Mouse (Mus musculus) lung, embryonic 14.5 days (tissue): ENCODE measurements around the gene Spata7. TPM values are rescaled to one million over a fixed set of nuclear protein-coding genes. Genes with fewer than 3 reads are reported as not detected.

Source experiments
- ATAC-seq: fragments of 200-750 bp; cut with Nextera tagmentation; 2 replicates; pipeline ENCODE4 v1.8.0; 2017; ENCODE audit warnings: mild to moderate bottlenecking, moderate TSS enrichment, moderate library complexity; ENCODE audit not compliant: insufficient read depth
- DNase-seq: peaks from one replicate; pipeline ENCODE4 v3.0.0-alpha.2; 2015
- H3K27ac ChIP-seq: fragments of 300-500 bp; sonication (generic); 2 replicates; pipeline ENCODE4 v1.5.1; 2014; ENCODE audit warnings: low read depth, mild to moderate bottlenecking, moderate library complexity
- H3K27me3 ChIP-seq: fragments of 300-500 bp; sonication (generic); 2 replicates; pipeline ENCODE4 v1.6.1; 2014; ENCODE audit warnings: low read length, control low read depth; ENCODE audit not compliant: insufficient read depth
- H3K36me3 ChIP-seq: fragments of 300-500 bp; sonication (generic); 2 replicates; pipeline ENCODE4 v1.6.1; 2014; ENCODE audit warnings: control low read depth; ENCODE audit not compliant: insufficient read depth
- H3K4me1 ChIP-seq: fragments of 300-500 bp; sonication (generic); 2 replicates; pipeline ENCODE4 v1.6.1; 2014; ENCODE audit warnings: antibody characterized with exemption, control low read depth; ENCODE audit not compliant: insufficient read depth
- H3K4me2 ChIP-seq: fragments of 300-500 bp; sonication (generic); 2 replicates; pipeline ENCODE4 v1.6.1; 2014; ENCODE audit warnings: mild to moderate bottlenecking
- H3K4me3 ChIP-seq: fragments of 300-500 bp; sonication (generic); 2 replicates; pipeline ENCODE4 v1.5.1; 2014; ENCODE audit warnings: low read depth, low read length
- H3K9ac ChIP-seq: fragments of 300-500 bp; sonication (generic); 2 replicates; pipeline ENCODE4 v1.6.1; 2014
- H3K9me3 ChIP-seq: fragments of 300-500 bp; sonication (generic); 2 replicates; pipeline ENCODE4 v1.6.1; 2016; ENCODE audit warnings: low read depth, low read length, control low read depth
- CTCF ChIP-seq: IDR thresholded peaks from 2 replicates; pipeline ENCODE4 v1.5.1; 2016; ENCODE audit warnings: antibody characterized with exemption, low read depth
- WGBS: fragments of 180-500 bp; shearing (Covaris S2); extraction: QIAGEN DNeasy Blood & Tissue Kit; methylation state at CpG from one replicate; pipeline ENCODE4 v1.1.7; 2014; 5-methylcytosine and 5-hydroxymethylcytosine counted together
- polyA plus RNA-seq: library from polyadenylated mRNA; unstranded; fragments of >200 nt; fragmentation: Nextera tagmentation; extraction: Ambion mirVana; gene quantifications from 2 replicates; pipeline ENCODE4 v1.2.1, GENCODE M21; 2014

Gene Spata7
- polyA plus RNA-seq, 1 experiment from 2014 or later: 18.5 TPM

DNA sequence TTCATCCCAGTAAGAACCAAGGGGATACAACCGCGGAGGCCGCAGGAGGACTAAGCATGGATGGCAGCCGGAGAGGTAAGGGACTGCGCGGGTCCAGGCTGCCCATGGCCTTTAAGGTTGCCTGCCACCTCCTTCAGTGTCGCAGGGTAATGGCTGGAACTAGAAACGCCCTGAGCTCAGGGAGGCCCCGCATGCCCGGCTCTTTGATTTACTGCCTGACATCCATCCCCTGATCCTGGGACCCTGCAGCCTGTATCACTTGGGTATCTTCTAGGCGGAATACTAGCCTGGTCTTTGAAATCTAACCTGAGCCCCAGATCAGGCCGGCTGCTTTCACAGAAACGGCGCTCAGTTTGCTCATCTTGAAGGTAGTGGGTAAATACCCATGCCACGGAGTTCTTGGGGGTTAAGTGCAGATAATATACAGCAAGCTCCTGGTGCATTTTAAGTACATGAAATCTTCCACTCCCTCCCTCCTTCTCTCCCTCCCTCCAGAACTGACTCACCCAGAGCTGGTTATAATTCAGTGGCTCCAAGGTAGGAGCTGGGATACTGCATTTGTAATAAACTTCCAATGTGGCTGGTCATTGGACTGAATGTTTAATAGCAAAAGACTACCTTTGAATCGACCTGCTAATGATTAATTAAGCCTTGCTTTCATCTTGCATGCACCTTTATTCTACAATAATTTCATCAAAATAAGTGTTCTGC is 458 bp downstream of the Spata7 start:
- ATAC-seq: peak; percentile 86
- TF ChIP-seq CTCF: no peak
- H3K27ac ChIP-seq: 0 out of 2 replicates have a peak overlapping the region, but pooled peaks have one; percentile 33

GRCm38 (mm10) chr12:98644852-98645251 is 16.9 kb downstream of the Spata7 start:
- no peaks in the 10 kb centered on the region for H3K4me1 ChIP-seq
- H3K4me2 ChIP-seq: no peak overlapping the region

More for the DNA sequence above, 458 bp downstream of the Spata7 start:
- Histone ChIP-seq H3K9me3 (no peaks in the 10 kb centered on the region), H3K27me3 (no peaks in the 10 kb centered on the region), H3K4me1 (no peaks in the 10 kb centered on the region), H3K4me2 (peak overlapping the region; percentile 74), H3K4me3 (peak overlapping the region; percentile 76), H3K9ac (peak overlapping the region; percentile 71), H3K36me3 (no peaks in the 10 kb centered on the region)
- under 1% methylated on average over 16 of the region's 16 CpGs for WGBS
- DNase-seq: no peak

GRCm38 (mm10) chr12:98656873-98657272 is 28.9 kb downstream of the Spata7 start:
- no peaks in the 10 kb centered on the region for H3K27me3 ChIP-seq
- no peak for DNase-seq

More at GRCm38 (mm10) chr12:98644852-98645251, 16.9 kb downstream of the Spata7 start:
- Histone ChIP-seq H3K4me3 (no peak overlapping the region), H3K27ac (no peak overlapping the region), H3K36me3 (no peaks in the 10 kb centered on the region), H3K27me3 (no peaks in the 10 kb centered on the region), H3K9ac (no peak overlapping the region), H3K9me3 (no peaks in the 10 kb centered on the region)
- no peak for TF ChIP-seq CTCF
- DNase-seq (peak; percentile 27), ATAC-seq (no peak)

GRCm38 (mm10) chr12:98662617-98663016 is 34.7 kb downstream of the Spata7 start:
- H3K4me1 ChIP-seq: no peaks in the 10 kb centered on the region
- TF ChIP-seq CTCF: no peak
- no peak overlapping the region for H3K9ac ChIP-seq
- DNase-seq (no peak), ATAC-seq (no peak)
- 87% methylated on average over 7 of the region's 7 CpGs for WGBS
- no peak overlapping the region for H3K27ac ChIP-seq
- peaks cover 27% of the 10 kb centered on the region for H3K36me3 ChIP-seq
- H3K27me3 ChIP-seq: no peaks in the 10 kb centered on the region
- no peaks in the 10 kb centered on the region for H3K9me3 ChIP-seq
- H3K4me3 ChIP-seq: no peak overlapping the region
- H3K4me2 ChIP-seq: no peak overlapping the region

More at GRCm38 (mm10) chr12:98656873-98657272, 28.9 kb downstream of the Spata7 start:
- WGBS: 58% methylated on average over 2 of the region's 2 CpGs
- no peak for ATAC-seq
- no peak overlapping the region for H3K4me2 ChIP-seq
- no peak overlapping the region for H3K27ac ChIP-seq
- no peak for TF ChIP-seq CTCF
- peaks cover 12% of the 10 kb centered on the region for H3K36me3 ChIP-seq
- no peak overlapping the region for H3K9ac ChIP-seq
- no peaks in the 10 kb centered on the region for H3K9me3 ChIP-seq
- no peak overlapping the region for H3K4me3 ChIP-seq
- H3K4me1 ChIP-seq: no peaks in the 10 kb centered on the region

DNA sequence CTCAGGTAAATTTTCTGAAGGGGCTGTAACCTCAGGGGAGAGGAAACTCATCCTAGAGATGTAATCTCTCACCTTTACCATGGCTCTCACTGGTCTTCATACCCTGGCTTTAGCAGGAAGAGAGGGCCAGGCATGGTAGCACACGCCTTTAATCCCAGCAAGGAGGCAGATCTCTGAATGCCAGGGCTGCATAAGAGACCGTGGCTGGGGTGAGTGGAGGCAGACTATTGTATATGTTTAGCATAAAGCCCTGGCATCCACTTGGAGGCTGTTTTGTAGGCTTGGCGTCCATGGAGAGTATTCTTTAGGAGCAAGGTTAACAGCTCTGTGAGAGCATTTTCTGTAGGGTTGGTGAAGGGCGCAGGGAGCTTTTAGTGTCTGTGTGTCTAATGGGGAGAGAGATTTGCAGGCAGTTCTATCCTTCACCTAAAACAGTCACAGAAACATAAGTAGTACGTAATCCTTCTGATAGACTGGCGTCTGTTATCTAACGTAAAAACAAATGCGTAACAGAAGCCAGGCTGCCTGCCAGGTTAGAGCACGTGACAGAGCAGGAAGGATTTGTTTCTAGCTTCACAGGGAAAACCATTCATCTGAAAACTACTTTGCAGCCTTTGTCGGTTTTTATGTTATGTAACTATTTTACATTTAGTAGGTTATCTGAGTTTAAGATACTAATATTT is 40.3 kb downstream of the Spata7 start:
- no peak overlapping the region for H3K4me2 ChIP-seq
- 38% methylated on average over 10 of the region's 10 CpGs for WGBS
- TF ChIP-seq CTCF: no peak
- no peak overlapping the region for H3K9ac ChIP-seq
- H3K36me3 ChIP-seq: peaks cover 5% of the 10 kb centered on the region; the same call in 1 of the 2 replicates
- 0 out of 2 replicates have a peak, but pooled peaks cover 4% of the 10 kb centered on the region for H3K4me1 ChIP-seq
- peak; percentile 72 for ATAC-seq
- DNase-seq: peak; percentile 78
- no peaks in the 10 kb centered on the region for H3K27me3 ChIP-seq
- H3K4me3 ChIP-seq: no peak overlapping the region
- H3K9me3 ChIP-seq: no peaks in the 10 kb centered on the region
- 0 out of 2 replicates have a peak overlapping the region, but pooled peaks have one; percentile 30 for H3K27ac ChIP-seq

GRCm38 (mm10) chr12:98669086-98669485 is 41.1 kb downstream of the Spata7 start:
- WGBS: 74% methylated on average over 10 of the region's 10 CpGs
- no peak overlapping the region for H3K9ac ChIP-seq
- no peak for DNase-seq
- no peak overlapping the region for H3K4me2 ChIP-seq
- no peak overlapping the region for H3K4me3 ChIP-seq
- TF ChIP-seq CTCF: no peak
- no peaks in the 10 kb centered on the region for H3K9me3 ChIP-seq
- H3K36me3 ChIP-seq: peaks cover 7% of the 10 kb centered on the region; the same call in 1 of the 2 replicates
- H3K27me3 ChIP-seq: no peaks in the 10 kb centered on the region
- H3K27ac ChIP-seq: no peak overlapping the region; the same call in 1 of the 2 replicates
- H3K4me1 ChIP-seq: 0 out of 2 replicates have a peak, but pooled peaks cover 4% of the 10 kb centered on the region
- ATAC-seq: no peak

DNA sequence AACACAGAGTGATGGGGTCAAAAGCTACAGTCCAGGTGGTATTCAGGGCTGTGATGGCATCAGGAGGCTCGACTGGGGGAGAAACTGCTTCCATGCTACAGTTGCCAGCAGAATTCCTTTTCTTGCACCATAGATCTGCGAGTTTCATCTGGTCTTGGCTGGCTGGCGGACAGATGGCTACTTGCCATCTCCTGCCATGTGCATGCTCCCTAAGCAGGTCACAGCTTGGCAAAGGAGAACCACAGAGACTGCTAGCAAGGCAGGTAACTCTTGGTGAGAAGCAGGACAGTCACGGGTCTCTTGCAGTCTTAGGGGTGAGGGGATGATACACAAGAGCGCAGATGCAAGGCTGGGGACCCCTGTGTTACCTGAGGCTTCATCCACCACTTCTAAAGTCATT is 41.9 kb downstream of the Spata7 start:
- Histone ChIP-seq H3K27me3 (no peaks in the 10 kb centered on the region), H3K36me3 (peaks cover 7% of the 10 kb centered on the region; the same call in 1 of the 2 replicates), H3K4me3 (no peak overlapping the region), H3K4me1 (0 out of 2 replicates have a peak, but pooled peaks cover 4% of the 10 kb centered on the region), H3K9ac (no peak overlapping the region), H3K4me2 (no peak overlapping the region), H3K27ac (no peak overlapping the region), H3K9me3 (no peaks in the 10 kb centered on the region)
- ATAC-seq: no peak
- DNase-seq: no peak
- WGBS: 78% methylated on average over 5 of the region's 5 CpGs
- TF ChIP-seq CTCF: no peak
